Mouse (Mus musculus): ENCODE measurements around the gene Leng9.

Gene Leng9

DNA sequence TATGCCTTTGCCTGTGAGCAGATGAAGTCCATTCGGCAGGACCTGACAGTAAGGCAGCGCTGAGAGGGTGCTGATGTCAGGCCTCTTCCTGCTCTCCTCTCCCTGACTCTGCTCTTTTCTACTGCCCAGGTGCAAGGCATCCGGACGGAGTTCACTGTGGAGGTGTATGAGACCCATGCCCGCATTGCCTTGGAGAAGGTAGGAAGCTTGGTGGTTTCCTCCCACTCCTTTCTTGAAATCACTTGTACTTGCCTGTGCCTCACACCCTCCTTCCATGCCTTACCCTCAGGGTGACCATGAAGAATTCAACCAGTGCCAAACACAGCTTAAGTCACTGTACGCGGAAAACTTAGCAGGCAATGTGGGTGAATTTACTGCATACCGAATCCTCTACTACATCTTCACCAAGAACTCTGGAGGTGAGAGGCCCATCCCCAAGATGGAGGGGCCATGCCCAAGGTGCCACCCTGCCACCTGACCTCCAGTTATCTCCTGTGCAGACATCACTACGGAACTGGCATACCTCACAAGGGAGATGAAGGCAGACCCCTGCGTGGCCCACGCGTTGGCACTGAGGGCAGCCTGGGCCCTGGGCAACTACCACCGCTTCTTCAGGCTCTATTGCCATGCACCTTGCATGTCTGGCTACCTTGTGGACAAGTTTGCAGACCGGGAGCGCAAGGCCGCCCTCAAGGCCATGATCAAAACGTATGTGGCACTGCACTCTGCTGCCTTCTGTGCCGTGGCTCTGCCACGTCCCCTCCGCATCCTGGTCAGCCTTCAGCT, 5.2 kb downstream of the Leng9 start:
- DNase-seq (ENCODE audit: low read depth in 1 of 2, low spot score in 2 of 2): no peak

DNA sequence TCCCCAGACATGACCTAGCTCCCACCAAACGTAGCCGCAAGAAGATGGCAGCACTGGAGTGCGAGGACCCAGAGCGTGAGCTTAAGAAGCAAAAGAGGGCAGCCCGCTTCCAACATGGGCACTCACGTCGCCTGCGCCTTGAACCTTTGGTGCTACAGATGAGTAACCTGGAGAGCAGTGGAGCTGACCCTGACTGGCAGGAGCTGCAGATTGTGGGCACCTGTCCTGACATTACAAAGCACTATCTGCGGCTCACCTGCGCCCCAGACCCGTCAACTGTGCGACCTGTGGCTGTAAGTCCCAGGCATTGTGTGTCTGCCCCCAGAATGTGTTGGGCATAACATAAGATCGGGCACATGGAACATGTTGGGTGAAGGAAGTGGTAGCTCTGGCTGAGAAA, 6.1 kb downstream of the Leng9 start:
- no peak for DNase-seq (ENCODE audit: low read depth in 1 of 2, low spot score in 2 of 2)

DNA sequence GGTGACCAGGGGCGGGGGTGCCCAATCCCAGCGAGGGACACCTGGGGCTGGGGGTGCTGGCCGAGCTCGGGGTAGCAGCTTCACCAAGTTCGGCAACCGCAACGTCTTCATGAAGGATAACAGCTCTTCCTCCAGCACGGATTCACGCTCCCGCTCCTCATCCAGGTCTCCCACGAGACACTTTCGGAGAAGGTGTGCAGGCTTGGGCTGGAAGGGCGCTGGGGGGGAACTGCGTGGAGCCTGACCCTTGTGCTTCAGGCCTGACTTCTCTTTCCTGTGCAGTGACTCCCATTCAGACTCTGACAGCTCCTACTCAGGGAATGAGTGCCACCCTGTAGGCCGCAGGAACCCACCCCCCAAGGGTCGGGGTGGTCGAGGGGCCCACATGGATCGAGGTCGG, 6.7 kb downstream of the Leng9 start:
- no peak for DNase-seq (ENCODE audit: low read depth in 1 of 2, low spot score in 2 of 2)

DNA sequence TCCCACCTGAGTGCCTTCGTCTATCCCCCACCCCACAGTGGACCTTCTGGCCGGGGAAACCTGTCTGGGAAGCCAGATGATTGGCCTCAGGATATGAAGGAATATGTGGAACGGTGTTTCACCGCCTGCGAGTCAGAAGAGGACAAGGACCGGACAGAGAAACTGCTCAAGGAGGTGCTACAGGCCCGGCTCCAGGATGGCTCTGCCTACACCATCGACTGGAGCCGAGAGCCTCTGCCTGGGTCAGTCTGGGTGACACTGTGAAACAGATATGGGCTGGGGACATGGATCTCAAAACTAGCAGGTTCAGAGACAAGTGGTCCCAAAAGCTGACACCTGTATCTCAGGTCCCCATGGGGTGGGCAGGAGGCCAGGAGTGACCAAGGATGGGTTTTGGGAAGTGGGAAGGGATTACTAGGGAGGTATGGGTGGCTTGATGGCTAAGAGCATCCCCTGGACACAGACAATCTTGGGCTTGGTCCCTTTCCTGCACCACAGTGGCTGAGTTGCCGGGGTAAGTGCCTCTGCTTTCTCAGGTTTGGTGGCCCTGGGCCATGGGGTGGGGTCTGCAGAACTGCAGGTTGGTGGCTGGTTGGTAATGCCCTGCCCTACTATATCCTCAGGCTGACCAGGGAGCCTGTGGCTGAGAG, 7.3 kb downstream of the Leng9 start:
- no peak for DNase-seq (ENCODE audit: low read depth in 1 of 2, low spot score in 2 of 2)

DNA sequence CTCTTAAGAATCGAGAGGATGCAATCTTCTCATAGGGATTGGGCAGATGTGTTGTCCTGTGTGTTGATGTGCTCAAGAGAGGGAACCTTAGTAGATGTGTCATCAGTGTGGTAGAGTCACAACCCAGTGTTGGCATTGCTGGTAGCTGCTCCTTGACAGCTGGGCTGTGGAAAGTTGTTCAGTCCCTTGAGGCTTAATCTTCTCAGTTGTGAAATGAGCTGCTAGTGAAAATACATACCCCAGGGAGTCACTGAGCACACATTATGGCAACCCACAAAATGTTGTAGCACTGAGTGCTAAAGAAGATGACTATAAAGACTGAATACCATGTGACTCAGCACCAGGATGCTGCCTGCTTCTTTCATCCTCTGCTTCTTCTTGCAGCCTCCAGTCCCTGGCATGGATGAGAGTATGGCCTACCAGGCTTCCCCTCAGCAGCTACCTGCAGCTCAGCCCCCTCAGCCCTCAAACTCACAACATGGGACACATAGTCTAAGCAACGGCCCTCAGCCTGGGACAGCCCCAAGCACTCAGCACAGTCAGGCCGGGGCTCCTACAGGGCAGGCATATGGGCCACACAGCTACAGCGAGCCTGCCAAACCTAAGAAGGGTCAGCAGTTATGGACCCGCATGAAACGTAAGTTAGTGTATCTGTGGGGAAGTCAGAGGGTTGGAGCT, 8.4 kb downstream of the Leng9 start:
- no peak for DNase-seq (ENCODE audit: low read depth in 1 of 2, low spot score in 2 of 2)

DNA sequence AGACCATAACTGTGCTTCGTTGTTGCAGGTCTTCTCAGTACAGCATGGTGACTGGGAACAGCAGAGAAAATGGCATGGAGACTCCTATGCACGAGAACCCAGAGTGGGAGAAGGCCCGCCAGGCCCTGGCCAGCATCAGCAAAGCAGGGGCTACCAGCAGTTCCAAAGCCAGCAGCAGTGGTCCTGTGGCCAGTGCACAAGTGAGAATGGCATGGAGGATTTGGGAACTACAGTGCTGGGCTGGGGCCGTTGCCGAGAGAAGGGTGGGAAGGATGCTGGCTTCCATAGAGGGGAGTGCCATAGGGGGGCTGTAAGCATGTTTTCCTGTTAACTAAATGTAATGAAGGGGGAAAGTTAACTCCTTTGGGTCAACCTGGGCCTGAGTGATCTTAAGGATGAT, 10.8 kb downstream of the Leng9 start:
- DNase-seq (ENCODE audit: low read depth in 1 of 2, low spot score in 2 of 2): no peak

DNA sequence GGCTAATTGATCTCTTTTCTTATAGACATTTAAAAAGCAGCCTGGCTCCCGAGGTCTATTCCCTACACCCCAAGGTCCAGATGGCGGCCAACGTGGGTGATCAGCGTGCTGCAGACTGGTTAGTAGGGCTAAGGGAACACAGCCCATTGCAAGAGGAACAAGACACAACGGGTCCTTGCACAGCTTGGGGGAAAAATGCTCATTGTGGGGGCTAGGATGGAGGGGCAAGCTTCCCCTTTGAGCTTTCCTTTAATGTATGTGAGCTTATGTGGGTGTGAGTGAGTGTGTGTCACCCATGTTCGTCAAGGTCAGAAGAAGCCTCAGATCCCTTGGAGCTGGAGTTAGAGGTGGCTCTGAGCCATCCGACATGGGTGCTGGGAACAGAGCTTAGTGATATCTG, 11.5 kb downstream of the Leng9 start:
- DNase-seq (ENCODE audit: low read depth in 1 of 2, low spot score in 2 of 2): no peak

DNA sequence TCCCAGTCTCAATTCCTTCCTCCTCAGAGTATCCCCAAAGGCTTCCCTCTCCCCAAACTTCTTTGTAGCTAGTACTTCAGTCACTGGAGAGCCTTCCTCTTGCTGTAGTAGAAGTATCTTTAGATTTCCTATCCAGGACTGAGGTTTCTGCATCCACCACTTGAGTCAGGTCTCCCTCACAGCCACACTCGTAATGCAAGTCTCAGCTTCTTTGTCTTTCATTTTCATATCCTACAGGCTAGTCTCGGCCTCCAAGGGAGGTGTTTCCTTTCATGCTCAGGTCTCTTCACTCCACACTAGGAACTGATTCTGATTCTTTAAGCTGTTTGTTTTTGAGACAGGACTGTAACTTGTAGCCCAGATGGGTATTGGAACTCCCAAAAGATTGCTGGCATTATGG, 12.0 kb downstream of the Leng9 start:
- DNase-seq (ENCODE audit: low read depth in 1 of 2, low spot score in 2 of 2): no peak

DNA sequence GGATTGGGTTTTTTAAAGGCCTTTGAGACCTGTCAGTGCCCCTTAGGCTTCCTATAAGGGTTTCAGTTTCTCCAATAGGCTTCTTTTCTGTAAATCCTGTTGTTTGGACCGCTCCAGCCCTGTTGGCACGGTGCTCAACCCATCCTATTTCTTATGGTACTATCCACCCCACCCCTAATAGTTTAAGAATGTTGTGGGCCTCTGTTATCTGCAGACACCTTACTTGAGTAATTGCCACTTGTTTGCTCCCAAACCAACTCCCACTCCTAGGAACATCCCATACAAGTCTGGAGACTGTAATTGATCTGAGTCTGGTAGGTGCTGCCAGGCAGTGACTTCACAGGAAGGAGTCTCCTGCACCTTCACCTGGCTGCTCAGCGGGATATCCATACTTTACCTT, 12.4 kb downstream of the Leng9 start:
- DNase-seq (ENCODE audit: low read depth in 1 of 2, low spot score in 2 of 2): no peak

DNA sequence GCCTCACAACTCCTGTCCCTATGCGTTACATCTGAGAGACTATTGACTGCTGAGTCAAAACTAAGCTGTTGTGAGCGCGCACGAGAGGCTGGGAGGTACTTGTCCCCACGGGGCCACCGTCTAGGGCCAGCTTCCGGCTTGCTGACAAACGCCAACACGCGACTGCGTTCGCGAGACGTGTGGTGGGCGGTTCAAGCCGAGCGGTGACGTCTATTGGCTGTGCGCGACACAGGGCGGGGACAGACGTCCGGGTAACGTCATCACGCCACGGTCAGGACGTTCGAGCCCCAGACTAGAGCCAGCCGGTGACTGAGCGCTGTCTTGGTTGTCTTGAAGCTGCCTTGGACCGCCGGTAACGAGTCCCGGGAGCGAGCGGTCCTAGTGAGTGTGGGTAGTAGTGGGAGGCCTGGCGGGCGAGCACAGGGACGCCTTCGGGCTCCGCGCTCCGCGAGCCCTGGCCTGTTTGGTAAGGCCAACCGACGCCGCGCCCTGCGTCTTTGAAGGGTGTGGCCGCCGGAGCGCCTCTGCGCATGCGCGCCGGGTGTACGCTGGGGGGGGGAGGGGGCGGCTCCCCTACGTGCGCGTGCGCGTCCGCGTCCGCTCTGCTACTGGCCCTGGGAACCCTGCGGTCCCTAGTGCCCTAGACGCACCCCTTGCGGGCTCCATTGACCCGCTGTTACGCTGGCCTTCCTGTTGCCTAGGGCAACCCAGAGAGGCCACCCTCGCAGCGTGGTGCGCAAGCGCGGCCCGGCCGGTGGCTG, 13.2 kb downstream of the Leng9 start, which contains the start of gene Leng8:
Gene Leng8 (plus strand): TSS at position 269 of the 761 bp plus-strand sequence.
- DNase-seq (ENCODE audit: low read depth in 1 of 2, low spot score in 2 of 2): peak; percentile 98 to 99

DNA sequence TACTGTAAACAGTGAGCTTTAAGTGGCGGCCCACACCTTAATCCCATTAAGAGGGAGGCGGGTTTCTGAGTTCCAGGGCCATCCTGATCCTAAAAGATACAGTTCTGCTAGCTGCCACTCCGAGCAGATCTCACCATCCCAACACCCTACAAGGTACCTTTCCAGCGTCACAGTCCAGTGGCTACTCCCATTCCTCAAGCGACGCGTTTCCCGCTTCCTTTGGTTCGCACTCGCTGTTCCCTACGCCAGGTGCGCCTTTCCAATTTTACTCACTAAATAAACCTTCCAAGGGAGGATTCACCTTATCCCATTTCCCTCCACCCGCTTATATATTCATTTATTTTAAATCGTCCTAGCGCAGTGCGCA, 13.8 kb downstream of the Leng9 start:
- no peak for DNase-seq (ENCODE audit: low read depth in 1 of 2, low spot score in 2 of 2)

DNA sequence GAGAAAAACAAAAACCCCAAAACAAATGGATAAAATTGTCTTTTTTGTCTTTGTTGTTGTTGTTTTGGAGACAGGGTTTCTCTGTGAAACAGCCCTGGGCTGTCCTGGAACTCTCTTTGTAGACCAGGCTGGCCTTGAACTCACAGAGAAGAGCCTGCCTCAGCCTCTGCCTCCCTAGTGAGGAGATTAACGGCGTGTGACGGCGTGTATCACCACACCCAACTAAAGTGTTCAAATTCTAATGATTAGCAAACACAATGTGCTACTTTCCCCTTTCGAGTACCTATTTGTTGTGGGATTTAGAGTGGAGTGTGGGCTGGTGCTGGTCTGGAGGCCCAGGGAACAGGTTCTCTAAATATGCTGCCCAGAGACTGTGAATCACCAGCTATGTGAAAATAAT, 15.3 kb downstream of the Leng9 start:
- DNase-seq (ENCODE audit: low read depth in 1 of 2, low spot score in 2 of 2): no peak

DNA sequence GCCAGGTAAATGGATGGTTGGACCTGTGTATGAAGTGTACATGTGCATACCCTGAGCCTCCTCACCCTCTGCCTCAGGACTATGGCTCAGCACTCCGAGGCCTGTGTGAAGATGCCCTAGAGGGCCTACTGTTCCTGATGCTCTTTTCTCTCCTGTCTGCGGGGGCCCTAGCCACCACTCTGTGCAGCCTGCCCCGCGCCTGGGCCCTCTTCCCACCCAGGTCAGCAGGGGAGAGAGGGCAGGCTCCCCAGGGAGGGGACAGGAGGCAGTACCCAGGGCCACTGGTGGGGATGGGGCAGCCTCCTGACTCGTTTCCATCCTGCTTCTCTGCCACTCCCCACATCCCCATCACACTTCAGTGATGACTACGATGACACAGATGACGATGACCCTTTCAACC, 17.2 kb downstream of the Leng9 start:
- DNase-seq (ENCODE audit: low read depth in 1 of 2, low spot score in 2 of 2): no peak

DNA sequence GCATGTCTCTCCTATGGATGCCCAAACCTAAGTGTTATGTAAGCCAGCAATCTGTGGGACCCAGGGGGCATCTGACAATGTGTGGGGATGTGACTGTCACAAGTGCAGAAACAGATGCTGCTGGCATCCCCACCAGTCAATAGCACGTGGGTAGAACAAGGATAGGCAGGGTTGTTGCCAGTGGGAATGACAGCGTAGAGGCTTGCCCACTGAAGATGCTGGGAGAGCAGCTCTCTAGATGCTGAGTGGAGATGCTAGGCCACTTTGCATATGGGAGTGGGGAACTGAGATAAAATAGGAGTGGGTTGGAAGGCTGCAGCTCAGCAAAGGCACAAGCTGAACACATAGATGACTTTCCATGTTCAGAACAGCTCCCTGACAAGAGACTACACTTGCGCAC, 17.6 kb downstream of the Leng9 start:
- DNase-seq (ENCODE audit: low read depth in 1 of 2, low spot score in 2 of 2): no peak

DNA sequence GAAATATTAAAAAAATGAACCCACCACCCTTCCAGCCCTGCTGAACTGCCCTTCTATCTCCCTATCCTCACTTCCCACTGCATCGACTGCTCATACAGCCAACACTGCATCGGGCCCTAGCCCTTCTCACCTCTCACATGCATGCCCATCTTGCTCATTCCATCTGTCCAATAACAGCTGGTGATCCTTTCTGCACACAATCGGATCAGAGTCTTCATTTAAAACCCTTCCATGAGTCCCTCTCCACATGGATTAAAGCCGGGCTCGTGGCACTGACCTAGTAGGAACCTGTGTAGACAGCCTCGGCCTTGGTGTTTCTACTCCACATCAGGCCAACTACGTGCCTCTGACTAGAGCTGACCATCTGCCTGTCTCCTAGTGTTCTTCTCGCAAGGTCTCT, 18.2 kb downstream of the Leng9 start:
- no peak for DNase-seq (ENCODE audit: low read depth in 1 of 2, low spot score in 2 of 2)

DNA sequence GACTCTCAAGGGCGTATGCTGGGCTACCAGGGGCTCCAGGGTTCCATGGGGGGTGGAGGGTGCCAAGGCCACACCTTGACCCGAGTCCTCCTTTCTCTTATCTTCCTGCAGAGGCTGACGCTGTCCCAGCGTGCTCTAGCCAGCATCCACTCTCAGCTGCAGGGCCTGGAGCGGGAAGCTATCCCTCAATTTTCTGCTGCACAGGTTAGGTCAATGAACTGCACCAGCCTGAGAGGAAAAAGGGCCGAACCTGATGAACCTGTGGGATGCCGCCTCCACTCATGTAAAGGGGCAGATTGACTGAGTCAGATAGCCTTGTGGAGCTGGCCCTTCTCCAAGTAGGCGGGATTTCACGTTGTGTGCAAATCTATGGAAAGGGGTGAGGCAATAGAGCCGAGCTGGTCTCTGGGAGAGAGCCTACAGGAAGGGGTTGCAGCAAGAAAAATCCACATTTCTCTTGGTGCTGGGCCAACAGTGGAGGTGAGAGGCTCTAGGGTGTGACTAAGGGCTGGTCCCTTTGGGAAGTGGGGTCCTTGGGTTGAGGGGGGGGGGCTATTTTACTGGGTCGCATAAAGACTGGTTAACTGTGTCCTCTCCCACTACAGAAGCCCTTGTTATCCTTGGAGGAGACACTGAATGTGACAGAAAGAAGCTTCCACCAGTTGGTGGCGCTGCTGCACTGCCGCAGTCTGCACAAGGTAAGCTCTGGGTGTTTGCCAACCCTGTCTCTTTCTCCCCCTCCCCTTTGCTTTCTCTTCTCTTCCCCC, 19.3 kb downstream of the Leng9 start:
- DNase-seq (ENCODE audit: low read depth in 1 of 2, low spot score in 2 of 2): peak in 1 of 2 experiments; percentile 59

DNA sequence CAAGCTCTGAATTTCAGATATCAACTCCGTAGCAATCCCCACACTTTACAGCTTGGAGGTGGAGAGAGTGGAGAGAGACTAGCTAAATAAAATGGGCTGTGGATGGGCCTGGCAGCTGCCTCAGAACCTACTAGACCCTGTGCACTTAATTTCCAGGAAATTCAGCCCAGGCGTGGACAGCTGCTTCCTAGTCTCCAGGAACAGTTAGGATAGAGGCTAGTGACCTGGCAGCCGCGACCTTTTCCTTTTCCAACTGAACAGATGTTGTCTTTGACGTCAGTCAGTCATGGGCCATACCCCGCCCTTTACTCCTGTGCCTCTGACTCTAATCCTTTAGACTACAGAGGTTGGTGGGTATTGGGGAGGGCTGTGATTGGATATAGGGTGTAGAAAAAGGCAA, 21.3 kb downstream of the Leng9 start:
- no peak for DNase-seq (ENCODE audit: low read depth in 1 of 2, low spot score in 2 of 2)

DNA sequence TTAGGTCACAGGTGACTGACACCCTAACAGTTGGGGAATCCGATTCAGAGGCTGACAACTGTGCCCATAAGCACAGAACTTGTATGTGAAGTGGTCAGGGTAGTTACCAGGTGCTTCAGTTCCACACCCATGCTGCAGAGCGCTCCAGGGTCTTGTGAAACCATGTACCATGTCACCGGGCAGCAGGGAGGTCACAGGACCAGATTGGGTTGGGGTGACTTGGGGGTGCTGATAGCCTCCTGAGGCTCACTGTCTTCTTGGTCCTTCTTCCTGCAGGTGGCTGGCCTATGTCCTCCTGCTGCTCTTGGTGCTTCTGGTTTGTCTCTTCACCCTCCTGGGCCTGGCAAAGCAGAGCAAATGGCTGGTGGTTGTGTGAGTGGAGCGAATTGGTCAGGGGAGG, 22.3 kb downstream of the Leng9 start:
- DNase-seq (ENCODE audit: low read depth in 1 of 2, low spot score in 2 of 2): no peak

DNA sequence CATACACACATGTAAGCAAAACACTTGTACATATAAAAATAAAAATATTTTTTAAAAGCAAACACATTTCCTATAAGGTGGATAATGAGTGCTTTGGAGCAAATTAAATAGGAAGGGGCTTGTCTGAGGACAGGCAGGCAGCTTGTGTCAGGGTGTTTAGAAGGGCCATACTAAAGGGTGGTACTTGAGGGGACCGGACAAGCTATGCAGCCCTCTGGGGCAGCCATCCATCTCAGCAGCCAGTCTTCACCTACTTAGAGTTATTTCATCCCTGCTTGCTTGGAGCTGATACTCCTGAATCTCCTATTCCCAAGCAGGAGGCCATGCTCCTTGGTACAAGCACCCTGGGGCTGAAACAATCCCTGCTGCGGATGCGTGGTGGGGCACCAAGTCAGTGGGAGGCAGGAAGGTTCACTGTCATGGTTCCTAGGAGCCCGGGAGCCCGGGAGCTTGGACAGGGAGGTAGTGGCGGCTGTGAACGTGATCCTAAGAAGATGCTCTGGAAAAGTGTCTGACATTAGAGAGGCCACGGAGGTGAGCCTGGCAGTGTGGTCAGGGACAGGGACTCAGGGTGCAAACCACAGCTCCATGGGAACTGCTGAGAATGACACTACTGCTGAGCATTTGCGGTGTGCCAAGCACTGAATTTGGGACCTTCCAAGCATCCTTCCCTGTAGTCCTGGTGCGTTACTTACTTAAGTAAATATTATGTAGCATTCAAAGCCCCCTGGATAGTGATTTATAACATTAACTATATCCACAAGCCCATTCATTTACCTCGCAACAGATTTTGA, 23.0 kb downstream of the Leng9 start:
- no peak for DNase-seq (ENCODE audit: low read depth in 1 of 2, low spot score in 2 of 2)

DNA sequence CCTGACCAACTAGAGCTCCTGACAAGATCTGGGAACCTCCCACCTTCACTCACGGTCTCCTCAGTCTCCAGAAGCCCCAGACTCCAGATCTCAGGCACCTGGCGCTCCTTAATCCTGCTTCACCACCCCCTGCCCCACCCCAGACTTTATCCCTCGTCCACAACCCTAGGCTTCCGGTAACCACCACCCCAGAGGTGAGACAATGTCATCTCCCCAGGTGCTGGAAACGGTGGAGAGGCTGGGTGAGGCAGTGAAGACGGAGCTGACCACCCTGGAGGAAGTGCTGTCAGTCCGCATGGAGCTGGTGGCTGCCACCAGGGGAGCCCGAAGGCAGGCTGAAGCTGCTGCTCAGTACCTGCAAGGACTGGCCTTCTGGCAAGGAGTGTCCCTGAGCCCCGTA, 24.9 kb downstream of the Leng9 start:
- no peak for DNase-seq (ENCODE audit: low read depth in 1 of 2, low spot score in 2 of 2)

Measured in monocyte, adult 2 months (primary cell).